Mouse (Mus musculus): Measurements from ENCODE around the gene N4bp2. TPM values are rescaled to one million over a fixed set of nuclear protein-coding genes. Genes with fewer than 3 reads are reported as not detected.

Gene N4bp2
- total and polyA plus RNA-seq, 3 experiments = 11.4 to 50.6 (median 12.9) TPM

DNA sequence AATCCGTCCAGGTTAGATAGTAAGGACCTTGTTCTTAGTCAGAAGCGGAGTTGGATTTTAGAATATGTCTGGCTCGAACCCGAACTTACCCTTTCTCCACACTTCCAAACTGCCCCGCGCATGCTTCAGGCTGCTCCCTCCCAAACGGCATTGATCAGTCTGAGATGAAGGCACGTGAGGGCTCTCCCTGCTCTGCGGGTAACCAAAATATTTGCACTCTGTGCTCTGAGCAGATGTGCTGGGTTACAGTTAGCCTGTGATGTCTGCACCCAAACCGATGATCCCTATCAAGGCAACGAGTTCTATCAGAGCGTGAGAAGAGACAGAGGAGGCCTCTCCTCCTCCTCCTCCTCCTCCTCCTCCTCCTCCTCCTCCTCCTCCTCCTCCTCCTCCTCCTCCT lies 94.6 kb downstream of the N4bp2 start:
- Histone ChIP-seq H3K4me3 (ENCODE audit: control insufficient read depth in 1 of 2, insufficient read depth in 1 of 2, low read depth in 2 of 2, low read length in 2 of 2) (no peak overlapping the region), H3K36me3 (ENCODE audit: control insufficient read depth in 1 of 2, insufficient read depth in 2 of 2, low read length in 2 of 2) (peaks cover 0 to 13% of the 10 kb centered on the region in 2 experiments; a peak in 2 of 4 replicates), H3K27ac (ENCODE audit: control insufficient read depth, low read depth, low read length) (no peak overlapping the region), H3K79me2 (ENCODE audit: control insufficient read depth, insufficient read depth, low read length, poor library complexity) (no peaks in the 10 kb centered on the region), H3K27me3 (ENCODE audit: control insufficient read depth in 1 of 2, insufficient read depth in 2 of 2, low read length in 2 of 2) (no peaks in the 10 kb centered on the region), H3K4me1 (ENCODE audit: control insufficient read depth in 1 of 2, insufficient read depth in 2 of 2, low read length in 2 of 2) (peaks cover 0 to 26% of the 10 kb centered on the region in 2 experiments; a peak in 3 of 4 replicates), H3K9ac (ENCODE audit: control insufficient read depth, low read depth, low read length, poor library complexity, severe bottlenecking) (no peak overlapping the region), H3K9me3 (replicated peaks; ENCODE audit: insufficient read depth, low read length) (no peaks in the 10 kb centered on the region)
- DNase-seq (ENCODE audit: low read depth, low spot score) = no peak
- TF ChIP-seq UBTF (IDR thresholded peaks at IDR 0.05; ENCODE audit: borderline replicate concordance, insufficient read depth, low read depth, low read length) (no peak), TCF12 (IDR thresholded peaks at IDR 0.05; ENCODE audit: low read depth, low read length) (no peak), ZC3H11A (IDR thresholded peaks at IDR 0.05; ENCODE audit: low read depth, low read length) (no peak), USF1 (IDR thresholded peaks at IDR 0.05; ENCODE audit: low read depth, low read length) (no peak), USF2 (IDR thresholded peaks at IDR 0.05; ENCODE audit: borderline replicate concordance in 1 of 2, insufficient read depth in 1 of 2, low read depth in 1 of 2, low read length in 2 of 2) (no peak), CHD1 (IDR thresholded peaks at IDR 0.05; ENCODE audit: low read depth, low read length) (no peak), CHD2 (IDR thresholded peaks at IDR 0.05; ENCODE audit: low read length) (no peak), MAZ (IDR thresholded peaks at IDR 0.05; ENCODE audit: low read depth, low read length) (no peak), JUND (IDR thresholded peaks at IDR 0.05; ENCODE audit: low read depth, low read length) (no peak), ELF1 (IDR thresholded peaks at IDR 0.05; ENCODE audit: low read depth, low read length) (no peak), HCFC1 (IDR thresholded peaks at IDR 0.05; ENCODE audit: low read depth, low read length) (no peak), KAT2A (conservative IDR thresholded peaks at IDR 0.05; ENCODE audit: low read depth, low read length) (no peak), SIN3A (IDR thresholded peaks at IDR 0.05; ENCODE audit: low read length) (no peak), GABPA (IDR thresholded peaks at IDR 0.05; ENCODE audit: low read depth, low read length) (no peak), ZKSCAN1 (IDR thresholded peaks at IDR 0.05; ENCODE audit: low read depth, low read length) (no peak), ZMIZ1 (IDR thresholded peaks at IDR 0.05; ENCODE audit: low read depth, low read length) (no peak), EP300 (IDR thresholded peaks at IDR 0.05; ENCODE audit: low read depth in 1 of 2, low read length in 2 of 2) (no peak), MAX (IDR thresholded peaks at IDR 0.05; ENCODE audit: low read length) (no peak), SMC3 (IDR thresholded peaks at IDR 0.05; ENCODE audit: low read depth, low read length) (no peak)

DNA sequence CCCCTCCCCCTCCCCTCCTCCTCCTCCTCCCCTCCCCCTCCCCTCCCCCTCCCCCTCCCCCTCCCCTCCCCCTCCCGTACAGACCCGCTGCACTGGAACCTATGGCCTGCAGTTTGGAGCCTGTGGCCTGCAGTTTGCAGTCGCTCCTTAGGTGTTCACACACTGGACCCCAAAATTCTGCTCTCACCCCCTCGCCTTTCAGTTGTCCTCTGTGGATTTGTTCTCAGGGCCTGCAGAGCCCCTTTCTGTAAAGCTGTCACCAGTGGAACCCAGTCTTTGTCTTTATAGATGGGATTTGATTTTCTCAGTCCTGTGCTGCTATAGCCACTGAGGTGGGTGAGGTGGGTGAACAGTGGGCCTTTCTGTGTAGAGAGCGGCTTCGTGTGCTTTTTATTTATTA lies 95.0 kb downstream of the N4bp2 start:
- DNase-seq (ENCODE audit: low read depth, low spot score) = no peak
- H3K4me1 ChIP-seq (ENCODE audit: control insufficient read depth in 1 of 2, insufficient read depth in 2 of 2, low read length in 2 of 2) = peaks cover 0 to 26% of the 10 kb centered on the region in 2 experiments; a peak in 3 of 4 replicates
- no peak for TF ChIP-seq GABPA (IDR thresholded peaks at IDR 0.05; ENCODE audit: low read depth, low read length)

More for the DNA sequence above, 95.0 kb downstream of the N4bp2 start:
- no peaks in the 10 kb centered on the region for H3K79me2 ChIP-seq (ENCODE audit: control insufficient read depth, insufficient read depth, low read length, poor library complexity)
- no peak overlapping the region for H3K9ac ChIP-seq (ENCODE audit: control insufficient read depth, low read depth, low read length, poor library complexity, severe bottlenecking)
- peaks cover 0 to 13% of the 10 kb centered on the region in 2 experiments; a peak in 2 of 4 replicates for H3K36me3 ChIP-seq (ENCODE audit: control insufficient read depth in 1 of 2, insufficient read depth in 2 of 2, low read length in 2 of 2)
- H3K4me3 ChIP-seq (ENCODE audit: control insufficient read depth in 1 of 2, insufficient read depth in 1 of 2, low read depth in 2 of 2, low read length in 2 of 2) = no peak overlapping the region
- H3K27me3 ChIP-seq (ENCODE audit: control insufficient read depth in 1 of 2, insufficient read depth in 2 of 2, low read length in 2 of 2) = no peaks in the 10 kb centered on the region
- H3K27ac ChIP-seq (ENCODE audit: control insufficient read depth, low read depth, low read length) = no peak overlapping the region
- H3K9me3 ChIP-seq (replicated peaks; ENCODE audit: insufficient read depth, low read length) = no peaks in the 10 kb centered on the region

Measured in MEL (cell line).